Mouse (Mus musculus) kidney, postnatal 0 days (tissue): ENCODE results near the gene Plekhb1. TPM values are rescaled to one million over a fixed set of nuclear protein-coding genes. Genes with fewer than 3 reads are reported as not detected.

Experiments used
- ATAC-seq: fragments of 200-750 bp; cut with Nextera tagmentation; replicated peaks from 2 replicates; pipeline ENCODE4 v1.8.0; 2017; ENCODE audit warnings: low read depth, moderate number of reproducible peaks, moderate TSS enrichment, moderate library complexity; ENCODE audit not compliant: low FRiP score
- DNase-seq: peaks from one replicate; pipeline ENCODE4 v3.0.0-alpha.2; 2016; ENCODE audit warnings: low spot score
- H3K27ac ChIP-seq: fragments of 300-500 bp; sonication (generic); 2 replicates; pipeline ENCODE4 v1.5.1; 2014; ENCODE audit warnings: mild to moderate bottlenecking
- H3K27me3 ChIP-seq: fragments of 300-500 bp; sonication (generic); 2 replicates; pipeline ENCODE4 v1.6.1; 2014; ENCODE audit warnings: low read length, mixed read lengths; ENCODE audit not compliant: insufficient read depth
- H3K36me3 ChIP-seq: fragments of 300-500 bp; sonication (generic); 2 replicates; pipeline ENCODE4 v1.6.1; 2014; ENCODE audit warnings: low read length, mixed read lengths; ENCODE audit not compliant: insufficient read depth
- H3K4me1 ChIP-seq: fragments of 300-500 bp; sonication (generic); replicated peaks from 2 replicates; pipeline ENCODE4 v1.6.1; 2014; ENCODE audit warnings: antibody characterized with exemption, low read length, mixed read lengths; ENCODE audit not compliant: insufficient read depth
- H3K4me2 ChIP-seq: fragments of 300-500 bp; sonication (generic); 2 replicates; pipeline ENCODE4 v1.6.1; 2014; ENCODE audit warnings: mild to moderate bottlenecking, low read length, moderate library complexity, mixed read lengths
- H3K4me3 ChIP-seq: fragments of 300-500 bp; sonication (generic); replicated peaks from 2 replicates; pipeline ENCODE4 v1.5.1; 2014; ENCODE audit warnings: low read depth, low read length
- H3K9ac ChIP-seq: fragments of 300-500 bp; sonication (generic); 2 replicates; pipeline ENCODE4 v1.6.1; 2014; ENCODE audit warnings: low read depth, low read length
- H3K9me3 ChIP-seq: fragments of 300-500 bp; sonication (generic); replicated peaks from 2 replicates; pipeline ENCODE4 v1.6.1; 2016; ENCODE audit warnings: low read length, inconsistent platforms, mixed read lengths
- CTCF ChIP-seq: IDR thresholded peaks from 2 replicates; pipeline ENCODE4 v1.5.1; 2016; ENCODE audit warnings: antibody characterized with exemption, low read depth, mild to moderate bottlenecking, moderate library complexity
- WGBS: fragments of 180-500 bp; shearing (Covaris S2); extraction: QIAGEN DNeasy Blood & Tissue Kit; methylation state at CpG from one replicate; pipeline ENCODE4 v1.1.7; 2014; 5-methylcytosine and 5-hydroxymethylcytosine counted together
- polyA plus RNA-seq: library from polyadenylated mRNA; unstranded; fragments of >200 nt; fragmentation: Nextera tagmentation; extraction: Ambion mirVana; gene quantifications from 2 replicates; pipeline ENCODE4 v1.2.1, GENCODE M21; 2015

Gene Plekhb1
- polyA plus RNA-seq, 1 experiment from 2014 or later: 4.6 TPM

- WGBS: 54% methylated on average over 15 of the region's 15 CpGs
- no peak; the same call in 1 of the 2 replicates for ATAC-seq
These were observed 17.0 kb upstream of the Plekhb1 start for GRCm38 (mm10) chr7:100678948-100679880.

GRCm38 (mm10) chr7:100678052-100678451 is 15.8 kb upstream of the Plekhb1 start:
- Histone ChIP-seq H3K4me1 (no peaks in the 10 kb centered on the region), H3K4me3 (no peak overlapping the region), H3K4me2 (no peak overlapping the region), H3K27ac (no peak overlapping the region), H3K27me3 (no peaks in the 10 kb centered on the region), H3K9ac (no peak overlapping the region), H3K36me3 (no peaks in the 10 kb centered on the region), H3K9me3 (no peaks in the 10 kb centered on the region)
- no peak for TF ChIP-seq CTCF
- ATAC-seq (no peak), DNase-seq (no peak)
- WGBS: 72% methylated on average over 5 of the region's 5 CpGs

More at GRCm38 (mm10) chr7:100678948-100679880, 17.0 kb upstream of the Plekhb1 start:
- Histone ChIP-seq H3K4me3 (no peak overlapping the region), H3K9ac (no peak overlapping the region), H3K9me3 (no peaks in the 10 kb centered on the region), H3K27me3 (no peaks in the 10 kb centered on the region), H3K4me2 (no peak overlapping the region), H3K4me1 (no peaks in the 10 kb centered on the region), H3K27ac (no peak overlapping the region), H3K36me3 (no peaks in the 10 kb centered on the region)
- no peak for DNase-seq
- no peak for TF ChIP-seq CTCF

DNA sequence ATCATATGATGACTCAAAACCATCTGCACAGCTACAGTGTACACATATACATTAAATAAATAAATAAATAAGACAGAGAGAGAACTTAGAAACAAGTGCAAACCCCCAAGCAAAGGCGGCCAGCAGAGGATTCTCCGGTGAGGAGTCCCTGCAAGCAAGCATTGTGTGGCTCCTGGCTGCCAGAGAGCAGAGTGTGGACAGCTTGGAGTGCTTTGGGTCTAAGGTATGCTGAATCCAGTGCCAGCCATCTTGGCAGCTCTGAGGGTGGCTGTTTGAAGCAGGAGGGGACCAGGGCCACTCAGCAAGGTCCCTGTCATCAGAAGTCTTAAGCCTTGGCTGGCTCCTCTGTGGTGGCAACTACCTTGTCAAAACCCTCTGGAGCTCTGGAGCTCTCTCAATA is 12.7 kb upstream of the Plekhb1 start:
- no peak for TF ChIP-seq CTCF
- Histone ChIP-seq H3K36me3 (no peaks in the 10 kb centered on the region), H3K9ac (no peak overlapping the region), H3K4me1 (no peaks in the 10 kb centered on the region), H3K4me3 (no peak overlapping the region), H3K27ac (no peak overlapping the region), H3K9me3 (no peaks in the 10 kb centered on the region), H3K27me3 (no peaks in the 10 kb centered on the region), H3K4me2 (no peak overlapping the region)
- ATAC-seq (no peak), DNase-seq (no peak)
- 89% methylated on average over 2 of the region's 2 CpGs for WGBS

GRCm38 (mm10) chr7:100673452-100673851 is 11.2 kb upstream of the Plekhb1 start:
- Histone ChIP-seq H3K36me3 (no peaks in the 10 kb centered on the region), H3K4me3 (no peak overlapping the region), H3K4me2 (no peak overlapping the region), H3K27ac (no peak overlapping the region), H3K9ac (no peak overlapping the region), H3K4me1 (no peaks in the 10 kb centered on the region), H3K27me3 (no peaks in the 10 kb centered on the region), H3K9me3 (no peaks in the 10 kb centered on the region)
- no peak for ATAC-seq
- TF ChIP-seq CTCF: no peak
- 52% methylated on average over 7 of the region's 7 CpGs for WGBS
- no peak for DNase-seq

GRCm38 (mm10) chr7:100670646-100671045 is 8.4 kb upstream of the Plekhb1 start:
- no peaks in the 10 kb centered on the region for H3K9me3 ChIP-seq

DNA sequence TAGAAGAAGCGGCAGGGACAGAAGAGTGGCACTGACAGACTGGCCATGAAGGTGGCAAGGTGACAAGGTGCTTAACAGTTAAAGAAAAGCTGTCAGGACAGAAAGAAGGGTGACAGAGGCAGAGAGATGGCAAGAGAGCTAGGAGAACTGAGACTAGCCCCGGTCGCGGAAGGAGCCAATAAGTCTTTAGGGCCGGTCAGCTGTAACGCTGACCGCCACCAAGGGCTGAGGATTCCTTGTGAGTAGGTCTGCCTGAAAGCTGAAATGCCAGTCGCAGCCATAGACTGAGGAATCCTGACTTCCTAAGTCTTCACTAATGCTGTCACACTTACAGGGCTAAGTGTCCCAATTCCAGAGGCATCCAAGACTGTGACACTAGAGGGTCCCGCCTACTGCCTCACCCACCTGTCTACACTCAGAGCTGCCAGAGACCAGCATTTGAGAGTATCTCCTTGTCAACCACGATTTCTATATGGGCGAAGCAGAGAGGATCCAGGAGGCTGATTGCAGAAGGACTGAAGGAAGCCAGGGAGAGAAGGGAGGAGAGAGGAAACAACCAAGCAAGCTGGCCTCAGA is 1.6 kb upstream of the Plekhb1 start:
- TF ChIP-seq CTCF: no peak
- no peak overlapping the region for H3K27ac ChIP-seq
- H3K4me3 ChIP-seq: no peak overlapping the region
- peak overlapping the region; percentile 34 for H3K4me2 ChIP-seq
- H3K27me3 ChIP-seq: no peaks in the 10 kb centered on the region
- DNase-seq: no peak
- WGBS: 44% methylated on average over 11 of the region's 11 CpGs
- no peak overlapping the region for H3K9ac ChIP-seq
- H3K36me3 ChIP-seq: no peaks in the 10 kb centered on the region
- no peak for ATAC-seq
- no peaks in the 10 kb centered on the region for H3K9me3 ChIP-seq
- H3K4me1 ChIP-seq: no peaks in the 10 kb centered on the region

More at GRCm38 (mm10) chr7:100670646-100671045, 8.4 kb upstream of the Plekhb1 start:
- no peak overlapping the region for H3K27ac ChIP-seq
- no peak for ATAC-seq
- no peak for DNase-seq
- TF ChIP-seq CTCF: no peak
- whole genome bisulfite sequencing: 93% methylated on average over 5 of the region's 5 CpGs
- no peak overlapping the region for H3K4me2 ChIP-seq
- H3K4me3 ChIP-seq: no peak overlapping the region
- H3K4me1 ChIP-seq: no peaks in the 10 kb centered on the region
- no peak overlapping the region for H3K9ac ChIP-seq
- no peaks in the 10 kb centered on the region for H3K36me3 ChIP-seq
- H3K27me3 ChIP-seq: no peaks in the 10 kb centered on the region
